10 mouse cellular contexts compared by ENCODE assay signal in the genomic region with DNA sequence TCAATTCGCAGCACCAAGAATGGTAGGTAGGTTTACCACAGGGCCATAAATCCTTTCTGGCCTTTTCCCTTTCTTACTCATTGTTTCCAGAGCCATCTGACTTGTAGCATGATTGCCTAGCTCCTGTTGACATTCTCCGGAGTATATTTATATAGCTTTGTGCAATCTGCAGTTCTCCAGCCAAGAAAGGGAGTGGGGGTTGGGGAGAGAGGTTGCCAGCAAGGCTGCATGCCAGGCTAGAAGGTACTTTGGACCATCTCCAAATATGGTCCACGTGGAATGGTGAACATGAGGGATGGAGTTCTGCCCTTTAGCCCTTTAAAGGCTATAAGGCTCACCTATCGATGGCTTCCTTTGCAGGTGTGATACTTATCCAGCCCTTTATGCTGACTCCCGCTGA. TPM values are rescaled to one million over a fixed set of nuclear protein-coding genes. Genes with fewer than 3 reads are reported as not detected.
A peak's percentile ranks its signal among the peaks of the same experiment; 100 is the strongest.
DNase-seq lines count a peak whose midpoint lies in the region; ATAC-seq and TF ChIP-seq lines count a peak whose summit lies in the region.
"Had no signal": no experiment of that assay in that cellular context is flagged by ENCODE, and none has a peak within 500 bp of the region (broad histone marks: within the 10 kb centered on the region; RNA-seq: fewer than 3 reads in every experiment).

No protein-coding gene starts in this region.

- 38% methylated on average over 5 of the region's 5 CpGs for WGBS in heart, adult 2 months
- 80% methylated on average over 5 of the region's 5 CpGs for WGBS in midbrain, embryonic 16.5 days

- peaks cover 16% of the 10 kb centered on the region; the same call in 1 of the 2 replicates for H3K36me3 ChIP-seq in heart, adult 2 months (ENCODE audit: control insufficient read depth, insufficient read depth, low read length)
- no peaks in the 10 kb centered on the region for H3K36me3 ChIP-seq in midbrain, embryonic 16.5 days (ENCODE audit: control insufficient read depth, insufficient read depth, low read length)
- H3K36me3 ChIP-seq: limb, embryonic 13.5 days had no signal

- DNase-seq in ovary, adult 18-20 months (ENCODE audit: low spot score), result peak; percentile 26
- no peak for DNase-seq in ovary, postnatal 10 days (ENCODE audit: low spot score)
- DNase-seq in heart, adult 2 months, result peak; percentile 65 to 77
- DNase-seq in kidney, postnatal 36 days, result peak; percentile 68 to 82
- peak; percentile 62 to 71 for DNase-seq in urinary bladder, postnatal 36 days (ENCODE audit: low spot score in 2 of 2)
- no peak for DNase-seq in spleen, postnatal 14 days (ENCODE audit: low spot score in 2 of 2)
- no peak for DNase-seq in thymus, adult 18-20 months

- intact Hi-C loops in heart, adult 2 months (cut with DNase I), result loop anchor here (2.0 kb wide), 1 partner anchor 44 kb away; no protein-coding TSS in a partner anchor

- TF ChIP-seq CTCF in heart, adult 2 months (IDR thresholded peaks at IDR 0.05), result no peak

- 0 out of 2 replicates have a peak, but pooled peaks have one; percentile 66 for TF ChIP-seq EP300 in heart, adult 2 months (IDR thresholded peaks at IDR 0.05; ENCODE audit: insufficient read depth, low read depth, low read length)

- ATAC-seq in midbrain, embryonic 16.5 days, result no peak

- H3K4me2 ChIP-seq in midbrain, embryonic 16.5 days (ENCODE audit: low read length), result no peak overlapping the region
- H3K4me2 ChIP-seq: limb, embryonic 13.5 days had no signal

- no peaks in the 10 kb centered on the region for H3K27me3 ChIP-seq in heart, adult 2 months (ENCODE audit: control insufficient read depth, insufficient read depth, low read length)
- H3K27me3 ChIP-seq in midbrain, embryonic 16.5 days (ENCODE audit: control insufficient read depth, insufficient read depth, low read depth, low read length), result no peaks in the 10 kb centered on the region

- H3K27ac ChIP-seq in heart, adult 2 months, result peak overlapping the region; percentile 85
- H3K27ac ChIP-seq in midbrain, embryonic 16.5 days (ENCODE audit: low read length), result no peak overlapping the region
- H3K27ac ChIP-seq: limb, embryonic 13.5 days had no signal

- no peaks in the 10 kb centered on the region for H3K79me2 ChIP-seq in heart, adult 2 months (replicated peaks; ENCODE audit: control insufficient read depth, insufficient read depth, low read length)

- peaks cover 36% of the 10 kb centered on the region for H3K4me1 ChIP-seq in heart, adult 2 months (ENCODE audit: control insufficient read depth, insufficient read depth, low read length)
- H3K4me1 ChIP-seq in midbrain, embryonic 16.5 days (ENCODE audit: control insufficient read depth, insufficient read depth, low read length), result no peaks in the 10 kb centered on the region

- no peak overlapping the region for H3K4me3 ChIP-seq in heart, adult 2 months
- H3K4me3 ChIP-seq in midbrain, embryonic 16.5 days (ENCODE audit: low read depth, low read length), result no peak overlapping the region
- H3K4me3 ChIP-seq: erythroblast, embryonic 14.5 days; limb, embryonic 13.5 days had no signal

- H3K9me3 ChIP-seq in midbrain, embryonic 16.5 days (replicated peaks; ENCODE audit: control insufficient read depth, low read length, poor library complexity, severe bottlenecking), result no peaks in the 10 kb centered on the region
- H3K9me3 ChIP-seq: limb, embryonic 13.5 days had no signal

- no peak overlapping the region for H3K9ac ChIP-seq in heart, adult 2 months (ENCODE audit: low read depth, low read length)
- no peak overlapping the region for H3K9ac ChIP-seq in midbrain, embryonic 16.5 days (ENCODE audit: low read depth, low read length)
- H3K9ac ChIP-seq: limb, embryonic 13.5 days had no signal

- TF ChIP-seq POLR2A in heart, adult 2 months (IDR thresholded peaks at IDR 0.05; ENCODE audit: insufficient read depth, low read depth, low read length), result no peak

RNA-seq across cellular contexts. Expression of a gene that starts 45.2 kb away (rescaled TPM):
- 10 to 100 TPM; 87.7 to 89.1 TPM for total RNA-seq in heart, adult 2 months (2021)
- polyA plus RNA-seq in heart, adult 2 months (2012; rRNA removed), result 44.8 and 53.7 TPM in 2 replicates
- 3.5 and 5.1 TPM in 2 replicates for polyA plus RNA-seq in midbrain, embryonic 16.5 days (2015; fragmentation: Nextera tagmentation; extraction: Ambion mirVana)
- polyA plus RNA-seq: erythroblast, embryonic 14.5 days had no signal

Comparison
In these comparisons a context has a peak if more than half of its experiments do, and no peak if none do; other contexts are left out.
1. DNase-seq: peak in ovary, adult 18-20 months (single experiment), heart, adult 2 months (2 of 2), kidney, postnatal 36 days (2 of 2) and urinary bladder, postnatal 36 days (2 of 2); none in ovary, postnatal 10 days (single experiment), spleen, postnatal 14 days (0 of 2) and thymus, adult 18-20 months (0 of 2).